Mouse (Mus musculus): ENCODE results near the gene Fam184b. TPM values are rescaled to one million over a fixed set of nuclear protein-coding genes. Genes with fewer than 3 reads are reported as not detected.

Fam184b gene
- polyA plus RNA-seq, 1 experiment from 2014 or later: 0.23 TPM

DNA sequence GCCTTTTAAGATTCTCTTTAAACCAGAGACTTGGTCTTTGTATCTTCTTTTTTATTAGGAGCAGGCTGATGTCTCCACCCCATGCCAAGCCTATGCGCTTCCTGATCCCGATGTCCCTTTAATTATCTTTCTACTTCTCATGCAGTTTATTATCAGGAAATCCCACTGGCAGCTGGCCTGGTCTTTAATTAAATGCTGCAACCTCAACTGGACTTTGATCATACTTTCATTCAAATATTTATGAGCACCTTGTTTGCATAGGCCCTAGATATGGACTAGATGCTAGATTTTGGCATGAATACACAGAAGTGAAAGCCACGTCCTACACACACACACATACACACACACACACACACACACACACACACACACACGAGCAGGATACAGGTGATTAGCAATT is 147.6 kb downstream of the Fam184b start:
- Histone ChIP-seq H3K27ac (ENCODE audit: low read length) (no peak overlapping the region), H3K36me3 (ENCODE audit: control insufficient read depth, insufficient read depth, low read length) (peaks cover 4% of the 10 kb centered on the region), H3K27me3 (ENCODE audit: control insufficient read depth, insufficient read depth, low read depth, low read length) (no peaks in the 10 kb centered on the region), H3K9ac (ENCODE audit: low read length) (no peak overlapping the region), H3K9me3 (ENCODE audit: control insufficient read depth, low read length) (no peaks in the 10 kb centered on the region), H3K4me1 (replicated peaks; ENCODE audit: control insufficient read depth, insufficient read depth, low read length) (peaks cover 23% of the 10 kb centered on the region), H3K4me3 (ENCODE audit: low read length) (no peak overlapping the region), H3K4me2 (ENCODE audit: low read depth, low read length) (no peak overlapping the region)
- WGBS: 57% methylated on average over 4 of the region's 4 CpGs
- no peak for ATAC-seq (ENCODE audit: low read depth)

DNA sequence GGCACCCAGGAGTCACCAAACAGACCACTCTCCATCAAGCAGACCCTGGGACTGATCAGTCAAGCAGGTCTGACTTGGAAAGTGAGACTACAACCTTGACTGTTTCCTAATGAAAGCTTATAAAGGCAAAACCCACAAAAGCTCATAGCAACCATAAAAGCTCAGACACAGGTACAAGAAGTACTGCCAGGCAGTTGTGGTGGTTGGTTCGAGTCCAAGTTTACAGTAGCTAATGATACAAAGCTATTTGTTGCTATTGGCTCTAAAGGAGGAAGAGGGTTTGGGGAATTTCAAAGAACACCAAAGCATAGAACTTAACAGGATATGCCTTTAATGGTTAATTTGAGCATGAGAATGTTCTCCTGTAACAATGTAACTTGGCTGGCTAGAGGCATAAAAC is 155.8 kb downstream of the Fam184b start:
- Histone ChIP-seq H3K27ac (ENCODE audit: low read length) (no peak overlapping the region), H3K4me1 (replicated peaks; ENCODE audit: control insufficient read depth, insufficient read depth, low read length) (no peaks in the 10 kb centered on the region), H3K4me2 (ENCODE audit: low read depth, low read length) (no peak overlapping the region), H3K9ac (ENCODE audit: low read length) (no peak overlapping the region), H3K9me3 (ENCODE audit: control insufficient read depth, low read length) (no peaks in the 10 kb centered on the region), H3K27me3 (ENCODE audit: control insufficient read depth, insufficient read depth, low read depth, low read length) (no peaks in the 10 kb centered on the region), H3K36me3 (ENCODE audit: control insufficient read depth, insufficient read depth, low read length) (no peaks in the 10 kb centered on the region), H3K4me3 (ENCODE audit: low read length) (no peak overlapping the region)
- no peak for ATAC-seq (ENCODE audit: low read depth)
- WGBS: 67% methylated on average over 1 of the region's 1 CpGs

DNA sequence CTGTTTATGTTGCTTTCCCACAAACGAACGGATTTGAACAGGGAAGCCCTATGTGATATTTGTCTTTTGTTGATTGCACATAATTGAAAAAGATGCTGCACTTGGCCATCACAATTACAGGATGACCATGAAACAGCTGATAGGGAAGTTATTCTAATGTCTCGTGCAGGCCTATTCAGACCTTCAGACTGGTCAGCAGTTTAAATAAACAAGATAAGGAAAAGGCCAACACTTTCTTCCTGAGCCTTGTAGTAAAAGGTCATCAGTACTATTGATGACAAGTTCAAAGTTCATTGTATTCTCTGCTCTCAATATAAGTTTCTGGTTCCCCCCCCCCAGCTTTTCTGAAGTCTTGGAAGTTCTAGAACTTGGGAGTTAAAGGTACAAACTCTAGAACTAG is 156.8 kb downstream of the Fam184b start:
- Histone ChIP-seq H3K27ac (ENCODE audit: low read length) (no peak overlapping the region), H3K27me3 (ENCODE audit: control insufficient read depth, insufficient read depth, low read depth, low read length) (no peaks in the 10 kb centered on the region), H3K36me3 (ENCODE audit: control insufficient read depth, insufficient read depth, low read length) (no peaks in the 10 kb centered on the region), H3K4me1 (replicated peaks; ENCODE audit: control insufficient read depth, insufficient read depth, low read length) (no peaks in the 10 kb centered on the region), H3K4me2 (ENCODE audit: low read depth, low read length) (no peak overlapping the region), H3K9ac (ENCODE audit: low read length) (no peak overlapping the region), H3K4me3 (ENCODE audit: low read length) (no peak overlapping the region), H3K9me3 (ENCODE audit: control insufficient read depth, low read length) (no peaks in the 10 kb centered on the region)
- WGBS: 49% methylated on average over 3 of the region's 3 CpGs
- ATAC-seq (ENCODE audit: low read depth): no peak

DNA sequence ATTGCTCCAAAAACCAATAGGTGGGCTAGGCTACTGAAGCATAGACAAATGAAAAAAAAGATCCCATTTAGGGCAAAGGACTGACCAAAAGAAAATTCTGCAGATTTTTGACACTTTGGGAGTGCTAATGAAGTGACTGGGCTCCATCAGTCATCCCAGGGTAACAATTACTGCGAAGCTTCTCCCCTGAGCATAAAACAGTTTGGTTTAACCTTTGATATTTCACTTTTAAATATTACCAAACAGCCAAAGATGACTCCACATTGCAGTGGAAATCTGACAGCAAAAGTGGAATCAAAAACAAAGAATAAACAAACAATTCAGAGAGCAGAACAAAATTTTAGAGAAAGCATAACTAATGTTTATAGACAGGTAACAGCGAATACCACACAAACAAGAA is 158.3 kb downstream of the Fam184b start:
- 80% methylated on average over 2 of the region's 2 CpGs for WGBS
- no peak overlapping the region for H3K27ac ChIP-seq (ENCODE audit: low read length)
- H3K9me3 ChIP-seq (ENCODE audit: control insufficient read depth, low read length): no peaks in the 10 kb centered on the region
- no peak for ATAC-seq (ENCODE audit: low read depth)
- H3K36me3 ChIP-seq (ENCODE audit: control insufficient read depth, insufficient read depth, low read length): no peaks in the 10 kb centered on the region
- H3K9ac ChIP-seq (ENCODE audit: low read length): no peak overlapping the region
- H3K4me3 ChIP-seq (ENCODE audit: low read length): no peak overlapping the region
- H3K27me3 ChIP-seq (ENCODE audit: control insufficient read depth, insufficient read depth, low read depth, low read length): no peaks in the 10 kb centered on the region
- no peak overlapping the region for H3K4me2 ChIP-seq (ENCODE audit: low read depth, low read length)
- no peaks in the 10 kb centered on the region; the same call in none of the 2 replicates for H3K4me1 ChIP-seq (replicated peaks; ENCODE audit: control insufficient read depth, insufficient read depth, low read length)

- WGBS: 88% methylated on average over 1 of the region's 1 CpGs
- H3K4me1 ChIP-seq (replicated peaks; ENCODE audit: control insufficient read depth, insufficient read depth, low read length): peaks cover 9% of the 10 kb centered on the region
- H3K4me2 ChIP-seq (ENCODE audit: low read depth, low read length): no peak overlapping the region
- H3K27me3 ChIP-seq (ENCODE audit: control insufficient read depth, insufficient read depth, low read depth, low read length): no peaks in the 10 kb centered on the region
- no peaks in the 10 kb centered on the region for H3K9me3 ChIP-seq (ENCODE audit: control insufficient read depth, low read length)
- no peak overlapping the region for H3K4me3 ChIP-seq (ENCODE audit: low read length)
- no peak for ATAC-seq (ENCODE audit: low read depth)
- H3K27ac ChIP-seq (ENCODE audit: low read length): no peak overlapping the region
- no peaks in the 10 kb centered on the region for H3K36me3 ChIP-seq (ENCODE audit: control insufficient read depth, insufficient read depth, low read length)
- no peak overlapping the region for H3K9ac ChIP-seq (ENCODE audit: low read length)
Measured at GRCm38 (mm10) chr5:45480066-45480465, 159.3 kb downstream of the Fam184b start.

Other genes with a start within 250 kb of the Fam184b start
- 126 and 127 TPM in 2 replicates for gene Qdpr, start 189.4 kb downstream of the Fam184b start, polyA plus RNA-seq (2015; fragmentation: Nextera tagmentation; extraction: Ambion mirVana)
- gene Clrn2, start 185.9 kb downstream of the Fam184b start, polyA plus RNA-seq (2015; fragmentation: Nextera tagmentation; extraction: Ambion mirVana): not detected in 2 replicates
- 88.9 and 89.2 TPM in 2 replicates for gene Lap3, start 146.2 kb downstream of the Fam184b start, polyA plus RNA-seq (2015; fragmentation: Nextera tagmentation; extraction: Ambion mirVana)
- 232 and 240 TPM in 2 replicates for gene Med28, start 119.4 kb downstream of the Fam184b start, polyA plus RNA-seq (2015; fragmentation: Nextera tagmentation; extraction: Ambion mirVana)
- gene Ncapg, start 30.3 kb upstream of the Fam184b start, polyA plus RNA-seq (2015; fragmentation: Nextera tagmentation; extraction: Ambion mirVana): 59.6 and 67.1 TPM in 2 replicates
- gene Lcorl, start 218.0 kb upstream of the Fam184b start, polyA plus RNA-seq (2015; fragmentation: Nextera tagmentation; extraction: Ambion mirVana): 30.8 and 36.2 TPM in 2 replicates

Data from lung, embryonic 16.5 days (tissue).